Mouse (Mus musculus): ENCODE data around the gene Filip1. TPM values are rescaled to one million over a fixed set of nuclear protein-coding genes. Genes with fewer than 3 reads are reported as not detected.

The Filip1 gene
- polyA plus RNA-seq, 1 experiment from 2014 or later = 1.5 TPM

DNA sequence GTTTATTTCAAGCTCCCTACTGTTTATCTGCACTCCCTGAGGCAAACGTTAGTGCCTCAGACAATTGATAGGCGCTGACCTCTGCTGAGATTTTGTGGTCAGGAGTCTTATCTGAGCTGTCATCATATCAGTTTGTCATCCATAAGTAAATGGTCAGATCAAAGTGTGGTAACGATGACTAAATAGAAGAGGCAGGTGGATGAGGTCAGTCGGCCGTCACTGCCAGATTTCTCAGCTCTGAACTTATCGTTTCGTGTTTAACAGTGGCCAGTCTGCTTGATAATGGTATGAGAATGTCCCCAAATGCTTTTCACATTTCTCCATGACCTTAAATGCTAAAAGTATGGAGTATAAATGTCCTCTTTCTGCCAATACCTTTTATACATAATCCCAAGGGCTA lies 132.6 kb downstream of the Filip1 start:
- H3K4me3 ChIP-seq (ENCODE audit: low read depth, low read length) = no peak overlapping the region
- no peaks in the 10 kb centered on the region for H3K36me3 ChIP-seq (ENCODE audit: control insufficient read depth, insufficient read depth, low read length)
- no peak for DNase-seq (ENCODE audit: low spot score)
- H3K9ac ChIP-seq (ENCODE audit: low read length) = no peak overlapping the region
- no peaks in the 10 kb centered on the region for H3K27me3 ChIP-seq (ENCODE audit: control insufficient read depth, insufficient read depth, low read length)
- no peaks in the 10 kb centered on the region for H3K4me1 ChIP-seq (ENCODE audit: control insufficient read depth, insufficient read depth, low read length)
- H3K4me2 ChIP-seq (ENCODE audit: low read depth, severe bottlenecking) = no peak overlapping the region
- no peak overlapping the region for H3K27ac ChIP-seq (replicated peaks; ENCODE audit: low read depth, low read length)
- no peaks in the 10 kb centered on the region for H3K9me3 ChIP-seq (ENCODE audit: control insufficient read depth, low read length)
- ATAC-seq (ENCODE audit: insufficient number of reproducible peaks, low FRiP score, low TSS enrichment, low read depth) = no peak
- 56% methylated on average over 7 of the region's 7 CpGs for WGBS

DNA sequence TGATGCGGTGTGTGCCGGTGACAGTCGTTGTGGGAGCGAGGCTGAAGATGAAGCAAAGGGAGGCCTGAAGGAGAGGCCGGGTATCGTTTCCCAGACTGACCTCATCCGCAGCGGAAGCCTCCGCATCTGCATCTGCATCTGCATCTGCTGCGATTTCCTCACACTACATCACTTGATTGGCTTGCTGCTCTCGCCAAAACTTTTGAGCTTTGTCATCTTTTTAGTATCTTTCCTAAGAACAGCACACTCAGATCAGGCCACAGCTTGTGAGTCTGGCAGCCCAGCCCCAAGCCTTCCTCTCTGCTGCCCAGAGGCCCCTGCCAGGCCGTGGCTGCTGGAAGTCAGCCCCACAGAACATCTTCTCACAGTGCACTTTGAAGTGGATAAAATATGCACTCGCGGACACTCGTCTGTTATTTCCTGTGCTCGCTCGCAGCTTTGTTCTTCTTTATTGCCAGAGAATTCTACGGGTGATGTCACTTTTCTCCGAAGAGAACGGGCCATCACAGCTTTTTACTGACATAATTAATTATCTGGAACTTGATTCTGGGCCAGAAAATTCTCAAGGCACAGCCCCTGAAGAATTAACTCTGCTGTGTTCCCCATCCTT lies 137.0 kb downstream of the Filip1 start:
- Histone ChIP-seq H3K4me3 (ENCODE audit: low read depth, low read length) (no peak overlapping the region), H3K9me3 (ENCODE audit: control insufficient read depth, low read length) (no peaks in the 10 kb centered on the region), H3K4me2 (ENCODE audit: low read depth, severe bottlenecking) (no peak overlapping the region), H3K27me3 (ENCODE audit: control insufficient read depth, insufficient read depth, low read length) (no peaks in the 10 kb centered on the region), H3K36me3 (ENCODE audit: control insufficient read depth, insufficient read depth, low read length) (no peaks in the 10 kb centered on the region), H3K27ac (replicated peaks; ENCODE audit: low read depth, low read length) (no peak overlapping the region), H3K4me1 (ENCODE audit: control insufficient read depth, insufficient read depth, low read length) (no peaks in the 10 kb centered on the region), H3K9ac (ENCODE audit: low read length) (no peak overlapping the region)
- WGBS = 57% methylated on average over 20 of the region's 20 CpGs
- no peak for DNase-seq (ENCODE audit: low spot score)
- ATAC-seq (ENCODE audit: insufficient number of reproducible peaks, low FRiP score, low TSS enrichment, low read depth) = no peak

DNA sequence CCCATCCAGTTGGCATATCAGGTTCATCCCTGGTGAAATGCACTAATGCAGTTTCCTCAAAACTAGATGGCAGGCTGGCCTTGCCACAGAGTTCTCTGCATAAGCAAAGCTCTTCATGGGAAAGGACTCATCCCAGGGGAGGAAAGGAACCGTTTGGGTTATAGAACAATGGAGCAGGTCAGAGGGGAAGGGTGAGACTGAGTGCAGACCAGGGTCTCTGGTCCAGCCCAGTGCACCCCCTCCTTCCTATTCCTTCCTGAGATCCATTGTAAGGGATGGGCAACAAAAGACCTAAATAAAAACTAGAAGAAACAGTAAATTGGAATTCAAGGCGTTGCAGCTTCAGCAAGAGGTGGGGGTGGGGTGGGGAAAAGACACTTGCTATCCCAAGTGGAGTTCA lies 140.1 kb downstream of the Filip1 start:
- no peak for ATAC-seq (ENCODE audit: insufficient number of reproducible peaks, low FRiP score, low TSS enrichment, low read depth)
- Histone ChIP-seq H3K27me3 (ENCODE audit: control insufficient read depth, insufficient read depth, low read length) (no peaks in the 10 kb centered on the region), H3K4me2 (ENCODE audit: low read depth, severe bottlenecking) (no peak overlapping the region), H3K9ac (ENCODE audit: low read length) (no peak overlapping the region), H3K27ac (replicated peaks; ENCODE audit: low read depth, low read length) (no peak overlapping the region), H3K36me3 (ENCODE audit: control insufficient read depth, insufficient read depth, low read length) (no peaks in the 10 kb centered on the region), H3K4me3 (ENCODE audit: low read depth, low read length) (no peak overlapping the region), H3K4me1 (ENCODE audit: control insufficient read depth, insufficient read depth, low read length) (no peaks in the 10 kb centered on the region), H3K9me3 (ENCODE audit: control insufficient read depth, low read length) (no peaks in the 10 kb centered on the region)
- DNase-seq (ENCODE audit: low spot score) = no peak
- WGBS = 54% methylated on average over 2 of the region's 2 CpGs

DNA sequence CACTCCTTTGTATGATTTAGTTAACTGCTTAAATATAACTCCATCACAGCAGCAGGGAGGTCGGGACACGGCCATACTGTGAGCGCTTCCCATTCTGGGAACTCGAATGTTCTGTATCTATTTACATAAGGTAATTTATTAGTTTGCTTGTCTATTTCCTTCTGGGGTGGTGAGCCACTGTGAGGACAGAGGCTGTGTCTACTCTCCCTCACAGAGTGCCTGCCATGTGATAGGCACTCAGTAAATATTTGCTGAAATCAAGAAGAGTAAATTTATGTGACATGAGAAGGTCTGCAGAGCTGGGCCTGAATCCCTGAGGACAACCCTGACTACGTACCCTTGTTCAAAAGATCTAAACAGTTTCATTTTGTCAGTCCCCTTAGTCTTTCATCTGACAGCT lies 143.1 kb downstream of the Filip1 start:
- Histone ChIP-seq H3K9me3 (ENCODE audit: control insufficient read depth, low read length) (no peaks in the 10 kb centered on the region), H3K36me3 (ENCODE audit: control insufficient read depth, insufficient read depth, low read length) (no peaks in the 10 kb centered on the region), H3K27ac (replicated peaks; ENCODE audit: low read depth, low read length) (no peak overlapping the region), H3K4me3 (ENCODE audit: low read depth, low read length) (no peak overlapping the region), H3K9ac (ENCODE audit: low read length) (no peak overlapping the region), H3K4me2 (ENCODE audit: low read depth, severe bottlenecking) (no peak overlapping the region), H3K27me3 (ENCODE audit: control insufficient read depth, insufficient read depth, low read length) (no peaks in the 10 kb centered on the region), H3K4me1 (ENCODE audit: control insufficient read depth, insufficient read depth, low read length) (no peaks in the 10 kb centered on the region)
- no peak for DNase-seq (ENCODE audit: low spot score)
- no peak for ATAC-seq (ENCODE audit: insufficient number of reproducible peaks, low FRiP score, low TSS enrichment, low read depth)
- 75% methylated on average over 5 of the region's 5 CpGs for WGBS

DNA sequence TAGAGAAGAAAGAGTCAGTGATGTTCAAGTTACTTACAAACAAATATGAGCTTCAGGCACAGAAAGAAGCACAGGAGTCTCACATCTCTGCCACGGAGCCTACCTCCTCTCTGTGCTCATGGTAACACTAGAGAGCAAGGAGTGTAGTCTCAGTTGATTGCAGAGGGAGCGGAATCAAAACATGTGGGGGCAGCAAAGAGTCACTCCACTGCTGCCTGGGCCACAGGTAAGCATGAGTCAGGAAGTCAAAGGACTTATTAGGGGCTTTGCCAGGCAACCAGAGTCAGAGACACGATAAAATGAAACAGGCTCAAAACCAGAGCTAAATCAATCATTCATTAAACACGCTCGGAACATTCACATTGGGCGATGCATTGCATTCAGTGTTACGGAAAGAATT lies 146.7 kb downstream of the Filip1 start:
- WGBS = 66% methylated on average over 7 of the region's 7 CpGs
- ATAC-seq (ENCODE audit: insufficient number of reproducible peaks, low FRiP score, low TSS enrichment, low read depth) = no peak

DNA sequence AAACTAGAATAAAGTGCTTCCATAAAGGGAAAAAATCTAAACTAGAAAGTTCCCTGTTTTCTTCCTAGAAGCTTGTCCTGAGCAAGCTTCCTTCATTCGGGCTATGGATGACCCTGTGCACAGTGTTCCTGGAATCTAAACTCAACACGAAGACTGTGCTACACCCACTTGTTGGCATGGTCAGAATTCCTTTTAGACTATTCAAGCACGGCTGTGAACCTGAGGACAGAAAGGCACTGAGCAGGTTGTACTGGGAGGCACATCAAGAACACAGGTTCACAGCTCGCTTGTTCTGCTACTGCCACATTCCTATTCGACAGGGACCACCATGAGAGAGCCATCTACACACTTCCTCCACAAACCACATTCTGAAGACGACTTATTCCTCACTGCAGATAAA lies 150.1 kb downstream of the Filip1 start:
- no peak overlapping the region for H3K9ac ChIP-seq (ENCODE audit: low read length)
- WGBS = 82% methylated on average over 6 of the region's 6 CpGs
- H3K9me3 ChIP-seq (ENCODE audit: control insufficient read depth, low read length) = no peaks in the 10 kb centered on the region
- H3K4me1 ChIP-seq (ENCODE audit: control insufficient read depth, insufficient read depth, low read length) = no peaks in the 10 kb centered on the region
- no peaks in the 10 kb centered on the region for H3K27me3 ChIP-seq (ENCODE audit: control insufficient read depth, insufficient read depth, low read length)
- H3K4me3 ChIP-seq (ENCODE audit: low read depth, low read length) = no peak overlapping the region
- ATAC-seq (ENCODE audit: insufficient number of reproducible peaks, low FRiP score, low TSS enrichment, low read depth) (no peak), DNase-seq (ENCODE audit: low spot score) (no peak)
- no peak overlapping the region for H3K4me2 ChIP-seq (ENCODE audit: low read depth, severe bottlenecking)
- no peaks in the 10 kb centered on the region for H3K36me3 ChIP-seq (ENCODE audit: control insufficient read depth, insufficient read depth, low read length)
- H3K27ac ChIP-seq (replicated peaks; ENCODE audit: low read depth, low read length) = no peak overlapping the region

More for the DNA sequence above, 146.7 kb downstream of the Filip1 start:
- Histone ChIP-seq H3K4me1 (ENCODE audit: control insufficient read depth, insufficient read depth, low read length) (no peaks in the 10 kb centered on the region), H3K4me3 (ENCODE audit: low read depth, low read length) (no peak overlapping the region), H3K9ac (ENCODE audit: low read length) (no peak overlapping the region), H3K9me3 (ENCODE audit: control insufficient read depth, low read length) (no peaks in the 10 kb centered on the region), H3K27ac (replicated peaks; ENCODE audit: low read depth, low read length) (no peak overlapping the region), H3K4me2 (ENCODE audit: low read depth, severe bottlenecking) (no peak overlapping the region), H3K36me3 (ENCODE audit: control insufficient read depth, insufficient read depth, low read length) (no peaks in the 10 kb centered on the region), H3K27me3 (ENCODE audit: control insufficient read depth, insufficient read depth, low read length) (no peaks in the 10 kb centered on the region)
- no peak for DNase-seq (ENCODE audit: low spot score)

DNA sequence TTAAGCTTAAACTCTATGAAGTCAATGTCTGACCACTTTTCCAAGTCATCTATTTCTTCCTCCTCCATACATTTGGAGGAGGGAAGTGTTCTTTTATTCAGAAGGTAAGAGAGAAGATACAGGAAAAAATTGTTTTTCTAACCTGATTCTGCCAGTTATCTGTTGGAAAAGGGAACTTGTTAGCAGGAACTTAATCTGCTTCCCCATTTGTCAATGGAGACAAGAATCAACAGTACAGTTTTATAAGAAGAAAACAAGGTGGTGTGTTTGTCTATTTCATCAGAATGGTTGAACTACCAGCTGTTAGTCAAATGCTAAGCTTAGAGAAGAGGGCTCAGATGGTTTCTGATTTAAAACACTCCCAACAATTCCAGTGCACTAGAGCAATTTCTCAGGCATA lies 165.6 kb downstream of the Filip1 start:
- no peak for ATAC-seq (ENCODE audit: insufficient number of reproducible peaks, low FRiP score, low TSS enrichment, low read depth)
- Histone ChIP-seq H3K9me3 (ENCODE audit: control insufficient read depth, low read length) (no peaks in the 10 kb centered on the region), H3K27me3 (ENCODE audit: control insufficient read depth, insufficient read depth, low read length) (no peaks in the 10 kb centered on the region)

DNA sequence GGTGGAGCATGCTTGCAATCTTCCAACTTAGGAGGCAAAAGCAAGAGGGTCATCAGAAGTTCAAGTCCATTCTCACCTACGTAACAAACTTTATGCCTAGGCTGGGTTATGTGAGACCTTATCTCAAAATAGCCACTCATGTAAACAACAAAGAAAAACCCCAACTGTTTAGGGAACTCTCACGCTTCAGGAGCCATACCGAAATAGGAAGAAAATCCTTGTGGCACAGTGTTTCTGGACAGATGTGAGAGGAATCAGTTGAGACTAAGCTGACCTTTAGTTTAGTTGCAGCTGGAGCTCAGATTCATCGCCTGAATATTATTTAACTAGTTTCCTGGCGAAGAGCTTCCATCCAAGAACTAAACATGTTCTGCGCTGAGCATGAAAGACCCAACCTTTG lies 170.0 kb downstream of the Filip1 start:
- Histone ChIP-seq H3K9ac (ENCODE audit: low read length) (no peak overlapping the region), H3K27ac (replicated peaks; ENCODE audit: low read depth, low read length) (no peak overlapping the region), H3K4me3 (ENCODE audit: low read depth, low read length) (no peak overlapping the region), H3K36me3 (ENCODE audit: control insufficient read depth, insufficient read depth, low read length) (no peaks in the 10 kb centered on the region), H3K27me3 (ENCODE audit: control insufficient read depth, insufficient read depth, low read length) (no peaks in the 10 kb centered on the region), H3K9me3 (ENCODE audit: control insufficient read depth, low read length) (no peaks in the 10 kb centered on the region), H3K4me2 (ENCODE audit: low read depth, severe bottlenecking) (no peak overlapping the region), H3K4me1 (ENCODE audit: control insufficient read depth, insufficient read depth, low read length) (no peaks in the 10 kb centered on the region)
- WGBS = 89% methylated on average over 6 of the region's 6 CpGs
- DNase-seq (ENCODE audit: low spot score) (no peak), ATAC-seq (ENCODE audit: insufficient number of reproducible peaks, low FRiP score, low TSS enrichment, low read depth) (no peak)

More for the DNA sequence above, 165.6 kb downstream of the Filip1 start:
- H3K36me3 ChIP-seq (ENCODE audit: control insufficient read depth, insufficient read depth, low read length) = no peaks in the 10 kb centered on the region
- no peak overlapping the region for H3K4me2 ChIP-seq (ENCODE audit: low read depth, severe bottlenecking)
- H3K9ac ChIP-seq (ENCODE audit: low read length) = no peak overlapping the region
- H3K4me3 ChIP-seq (ENCODE audit: low read depth, low read length) = no peak overlapping the region
- H3K4me1 ChIP-seq (ENCODE audit: control insufficient read depth, insufficient read depth, low read length) = no peaks in the 10 kb centered on the region
- no peak overlapping the region for H3K27ac ChIP-seq (replicated peaks; ENCODE audit: low read depth, low read length)
- no peak for DNase-seq (ENCODE audit: low spot score)

DNA sequence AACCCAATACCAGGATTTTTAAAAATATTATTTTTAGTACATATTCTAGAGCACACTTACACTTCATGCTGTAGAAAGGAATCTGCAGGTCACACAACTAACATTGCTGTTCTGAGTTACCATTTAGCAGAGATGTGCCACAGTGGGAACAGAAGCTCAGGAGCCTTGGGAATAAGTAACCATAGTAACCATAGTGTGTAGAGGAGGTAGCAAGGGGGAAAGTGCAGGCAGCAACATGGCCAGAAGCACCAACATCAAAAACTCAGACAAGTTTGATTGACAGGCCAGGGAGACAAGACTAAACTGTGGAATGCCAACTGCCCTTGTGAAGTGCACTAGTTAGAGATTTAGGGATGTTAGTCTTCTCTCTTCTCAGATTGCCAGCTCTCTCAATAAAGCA lies 170.6 kb downstream of the Filip1 start:
- no peak overlapping the region for H3K4me2 ChIP-seq (ENCODE audit: low read depth, severe bottlenecking)
- no peak overlapping the region for H3K9ac ChIP-seq (ENCODE audit: low read length)
- no peaks in the 10 kb centered on the region for H3K27me3 ChIP-seq (ENCODE audit: control insufficient read depth, insufficient read depth, low read length)
- no peaks in the 10 kb centered on the region for H3K36me3 ChIP-seq (ENCODE audit: control insufficient read depth, insufficient read depth, low read length)
- H3K27ac ChIP-seq (replicated peaks; ENCODE audit: low read depth, low read length) = no peak overlapping the region
- ATAC-seq (ENCODE audit: insufficient number of reproducible peaks, low FRiP score, low TSS enrichment, low read depth) (no peak), DNase-seq (ENCODE audit: low spot score) (no peak)
- H3K4me1 ChIP-seq (ENCODE audit: control insufficient read depth, insufficient read depth, low read length) = no peaks in the 10 kb centered on the region
- H3K4me3 ChIP-seq (ENCODE audit: low read depth, low read length) = no peak overlapping the region
- H3K9me3 ChIP-seq (ENCODE audit: control insufficient read depth, low read length) = no peaks in the 10 kb centered on the region
